17 mouse cellular contexts compared by ENCODE assay signal in the genomic region with DNA sequence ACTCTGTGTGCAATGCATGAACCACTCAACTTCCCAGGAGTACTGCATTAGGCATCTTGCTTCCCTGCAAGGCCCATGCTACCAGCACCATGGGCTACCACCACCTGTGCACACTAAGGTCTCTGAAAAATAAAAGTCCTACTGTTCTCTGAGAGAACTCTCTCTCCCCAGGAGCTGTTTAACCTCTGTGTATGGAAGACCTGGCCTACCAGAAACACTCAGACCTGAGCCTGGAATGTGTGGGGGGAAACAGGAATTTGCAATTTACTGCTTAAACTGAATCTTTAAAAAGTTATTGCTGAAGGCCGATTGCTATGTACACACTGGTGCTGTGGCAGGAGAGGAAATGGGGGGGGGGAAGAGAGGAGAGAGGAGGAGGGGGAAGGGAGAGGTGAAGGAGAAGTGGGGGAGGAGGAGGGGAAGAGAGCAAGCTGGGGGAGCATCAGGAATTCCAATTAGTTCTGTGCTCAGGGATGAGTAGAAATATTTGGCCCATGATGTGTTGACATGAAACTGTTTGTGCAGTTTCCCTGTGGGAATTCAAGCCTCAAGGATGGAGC.
DNase-seq lines count a peak whose midpoint lies in the region; ATAC-seq lines count a peak whose summit lies in the region.
"Had no signal": no experiment of that assay in that cellular context is flagged by ENCODE, and none has a peak within 500 bp of the region (broad histone marks: within the 10 kb centered on the region; RNA-seq: fewer than 3 reads in every experiment).

No protein-coding gene starts in this region.

- no peaks in the 10 kb centered on the region for H3K36me3 ChIP-seq in heart, embryonic 11.5 days (ENCODE audit: control insufficient read depth, insufficient read depth, low read length)
- no peaks in the 10 kb centered on the region for H3K36me3 ChIP-seq in lung, embryonic 16.5 days (ENCODE audit: control insufficient read depth, insufficient read depth, low read length)
- H3K36me3 ChIP-seq: embryonic facial prominence, embryonic 15.5 days; heart, embryonic 15.5 days; neural tube, embryonic 13.5 days; stomach, embryonic 15.5 days had no signal

- no peak overlapping the region for H3K27ac ChIP-seq in heart, embryonic 11.5 days (ENCODE audit: low read depth, low read length)
- H3K27ac ChIP-seq in lung, embryonic 16.5 days (ENCODE audit: low read length) = no peak overlapping the region
- H3K27ac ChIP-seq: embryonic facial prominence, embryonic 15.5 days; heart, embryonic 15.5 days; liver, embryonic 14.5 days; neural tube, embryonic 13.5 days; stomach, embryonic 15.5 days had no signal

- ATAC-seq in heart, embryonic 11.5 days (replicated peaks; ENCODE audit: insufficient number of reproducible peaks, low FRiP score, low TSS enrichment) = peak; percentile 56; the same call in 1 of the 2 replicates
- peak; percentile 62 for ATAC-seq in lung, embryonic 16.5 days (ENCODE audit: low read depth)
- no peak for ATAC-seq in megakaryocyte progenitor cell, adult 5-6 weeks (replicated peaks; ENCODE audit: poor library complexity)

- no peak overlapping the region for H3K4me2 ChIP-seq in heart, embryonic 11.5 days
- H3K4me2 ChIP-seq in lung, embryonic 16.5 days (ENCODE audit: low read depth, low read length) = no peak overlapping the region
- H3K4me2 ChIP-seq: embryonic facial prominence, embryonic 15.5 days; heart, embryonic 15.5 days; midbrain, embryonic 11.5 days; neural tube, embryonic 13.5 days; stomach, embryonic 15.5 days had no signal

- H3K4me3 ChIP-seq in heart, embryonic 11.5 days (ENCODE audit: low read depth, low read length) = no peak overlapping the region
- H3K4me3 ChIP-seq in lung, embryonic 16.5 days (ENCODE audit: low read length) = no peak overlapping the region
- H3K4me3 ChIP-seq: embryonic facial prominence, embryonic 15.5 days; heart, embryonic 15.5 days; neural tube, embryonic 13.5 days; stomach, embryonic 15.5 days had no signal

- no peak overlapping the region for H3K9ac ChIP-seq in heart, embryonic 11.5 days (ENCODE audit: low read depth, low read length)
- H3K9ac ChIP-seq in lung, embryonic 16.5 days (ENCODE audit: low read length) = no peak overlapping the region
- H3K9ac ChIP-seq: embryonic facial prominence, embryonic 15.5 days; heart, embryonic 15.5 days; liver, embryonic 14.5 days; neural tube, embryonic 13.5 days; stomach, embryonic 15.5 days had no signal

- H3K9me3 ChIP-seq in heart, embryonic 11.5 days (replicated peaks; ENCODE audit: control insufficient read depth, low read length) = no peaks in the 10 kb centered on the region
- no peaks in the 10 kb centered on the region for H3K9me3 ChIP-seq in lung, embryonic 16.5 days (ENCODE audit: control insufficient read depth, low read length)
- H3K9me3 ChIP-seq: embryonic facial prominence, embryonic 15.5 days; heart, embryonic 15.5 days; neural tube, embryonic 13.5 days; stomach, embryonic 15.5 days had no signal

- H3K27me3 ChIP-seq in heart, embryonic 11.5 days (ENCODE audit: control insufficient read depth, insufficient read depth, low read length) = no peaks in the 10 kb centered on the region
- no peaks in the 10 kb centered on the region for H3K27me3 ChIP-seq in lung, embryonic 16.5 days (ENCODE audit: control insufficient read depth, insufficient read depth, low read depth, low read length)
- H3K27me3 ChIP-seq: embryonic facial prominence, embryonic 15.5 days; heart, embryonic 15.5 days; neural tube, embryonic 13.5 days; stomach, embryonic 15.5 days had no signal

- WGBS in heart, embryonic 11.5 days (ENCODE audit: insufficient replicate concordance) = 34% methylated on average over 1 of the region's 1 CpGs
- 0% methylated on average over 1 of the region's 1 CpGs for WGBS in lung, embryonic 16.5 days

- intact Hi-C loops in gastrocnemius, postnatal 14 days (cut with DNase I; ENCODE audit: low total_unique reads) = no loop called here

- no peak for DNase-seq in heart, adult 18-20 months
- no peak for DNase-seq in lung, postnatal 4 days
- peak; percentile 43 for DNase-seq in forelimb bud, embryonic 11.5 days (ENCODE audit: low read depth, low spot score)
- DNase-seq in yolk sac, embryonic 10.5 days (ENCODE audit: low spot score) = peak; percentile 26
- no peak for DNase-seq in gastrocnemius, postnatal 14 days
- DNase-seq: adrenal gland, postnatal 14 days; cerebellum, adult 11 months; right cerebral cortex, postnatal 14 days had no signal

- H3K4me1 ChIP-seq in heart, embryonic 11.5 days (ENCODE audit: control insufficient read depth, insufficient read depth, low read length) = peaks cover 10% of the 10 kb centered on the region; the same call in 1 of the 2 replicates
- peaks cover 8% of the 10 kb centered on the region for H3K4me1 ChIP-seq in lung, embryonic 16.5 days (replicated peaks; ENCODE audit: control insufficient read depth, insufficient read depth, low read length)
- H3K4me1 ChIP-seq: embryonic facial prominence, embryonic 15.5 days; stomach, embryonic 15.5 days had no signal

Comparison
In these comparisons a context has a peak if more than half of its experiments do, and no peak if none do; other contexts are left out.
1. DNase-seq: peak in forelimb bud, embryonic 11.5 days (single experiment) and yolk sac, embryonic 10.5 days (single experiment); none in heart, adult 18-20 months (0 of 2), lung, postnatal 4 days (0 of 2) and gastrocnemius, postnatal 14 days (single experiment).